In genomic region chr7:136153621-136154020, GRCm38 (mm10) we compare ENCODE assay signal across 25 mouse cellular contexts.
"Had no signal": no experiment of that assay in that cellular context is flagged by ENCODE, and none has a peak within 500 bp of the region (broad histone marks: within the 10 kb centered on the region; RNA-seq: fewer than 3 reads in every experiment).

No protein-coding gene starts in this region.

- H3K9me3 ChIP-seq: heart, embryonic 13.5 days; heart, embryonic 15.5 days; intestine, embryonic 15.5 days; limb, embryonic 13.5 days; limb, embryonic 15.5 days; liver, embryonic 12.5 days had no signal

- H3K27ac ChIP-seq: gastrocnemius, adult 2 months; heart, adult 2 months; heart, embryonic 13.5 days; heart, embryonic 15.5 days; hindbrain, embryonic 14.5 days; intestine, embryonic 15.5 days; kidney, postnatal 0 days; limb, embryonic 13.5 days; limb, embryonic 15.5 days; liver, embryonic 12.5 days; liver, embryonic 14.5 days had no signal

- ATAC-seq: hindbrain, embryonic 16.5 days; inflammation-experienced regulatory T-cells, adult 6 months; intestine, embryonic 15.5 days; intestine, postnatal 0 days; liver, embryonic 12.5 days had no signal

- DNase-seq: gastrocnemius, adult 2 months; gastrocnemius, postnatal 10 days; gastrocnemius, postnatal 25 days; heart, adult 2 months; heart, postnatal 4 days; kidney, adult 18-20 months; kidney, adult 8-10 months; kidney, postnatal 14 days; kidney, postnatal 36 days; layer of hippocampus, adult 9-11 months; layer of hippocampus, postnatal 36 days; left cerebral cortex, postnatal 4 days had no signal

- H3K4me2 ChIP-seq: heart, embryonic 11.5 days; heart, embryonic 13.5 days; heart, embryonic 15.5 days; hindbrain, embryonic 14.5 days; intestine, embryonic 15.5 days; limb, embryonic 13.5 days; limb, embryonic 15.5 days; liver, embryonic 12.5 days had no signal

- H3K4me1 ChIP-seq: heart, embryonic 13.5 days; intestine, embryonic 15.5 days; liver, embryonic 12.5 days had no signal

- H3K36me3 ChIP-seq: heart, embryonic 13.5 days; heart, embryonic 15.5 days; intestine, embryonic 15.5 days; limb, embryonic 13.5 days; limb, embryonic 15.5 days; liver, embryonic 12.5 days had no signal

- H3K27me3 ChIP-seq: intestine, embryonic 15.5 days; limb, embryonic 15.5 days; liver, embryonic 12.5 days had no signal

- H3K9ac ChIP-seq: heart, embryonic 13.5 days; heart, embryonic 15.5 days; hindbrain, embryonic 14.5 days; intestine, embryonic 15.5 days; limb, embryonic 13.5 days; limb, embryonic 15.5 days; liver, embryonic 12.5 days; liver, embryonic 14.5 days had no signal

- H3K4me3 ChIP-seq: gastrocnemius, adult 2 months; heart, adult 2 months; heart, embryonic 13.5 days; heart, embryonic 15.5 days; intestine, embryonic 15.5 days; limb, embryonic 13.5 days; limb, embryonic 15.5 days; liver, embryonic 12.5 days had no signal
